In genomic region chr4:136134418-136134977, GRCm38 (mm10) we compare ENCODE assay signal across 8 mouse cellular contexts. TPM values are rescaled to one million over a fixed set of nuclear protein-coding genes. Genes with fewer than 3 reads are reported as not detected.
A peak's percentile ranks its signal among the peaks of the same experiment; 100 is the strongest.
DNase-seq lines count a peak whose midpoint lies in the region; ATAC-seq and TF ChIP-seq lines count a peak whose summit lies in the region.

No protein-coding gene starts in this region.

- 11% methylated on average over 15 of the region's 15 CpGs for WGBS in kidney, adult 2 months

- peak; percentile 37; the same call in 1 of the 2 replicates for ATAC-seq in megakaryocyte-erythroid progenitor cell, adult 5-6 weeks (replicated peaks; ENCODE audit: low FRiP score, low TSS enrichment, poor library complexity, severe bottlenecking)
- ATAC-seq in monocyte, adult 5-6 weeks (replicated peaks; ENCODE audit: insufficient number of reproducible peaks, low FRiP score, low TSS enrichment, poor library complexity, severe bottlenecking): no peak

- TF ChIP-seq POLR2A in kidney, adult 2 months (IDR thresholded peaks at IDR 0.05; ENCODE audit: low read depth, low read length): no peak

- peak overlapping the region; percentile 86 for H3K27ac ChIP-seq in kidney, adult 2 months (ENCODE audit: insufficient read depth, low read depth, low read length)

- no peaks in the 10 kb centered on the region for H3K27me3 ChIP-seq in kidney, adult 2 months (replicated peaks; ENCODE audit: control insufficient read depth, insufficient read depth, low read length)

- peaks cover 14% of the 10 kb centered on the region; the same call in 1 of the 2 replicates for H3K4me1 ChIP-seq in kidney, adult 2 months (ENCODE audit: control insufficient read depth, insufficient read depth, low read length)

- no peaks in the 10 kb centered on the region for H3K36me3 ChIP-seq in kidney, adult 2 months (ENCODE audit: control insufficient read depth, insufficient read depth, low read length)

- peak overlapping the region; percentile 40 for H3K4me3 ChIP-seq in kidney, adult 2 months (ENCODE audit: insufficient read depth, low read depth, low read length)

- peak; percentile 38 for DNase-seq in kidney, adult 2 months
- no peak for DNase-seq in kidney, adult 9 months
- peak; percentile 73 for DNase-seq in embryo, embryonic 11 days
- peak; percentile 44 for DNase-seq in heart, postnatal 4 days
- no peak for DNase-seq in right cerebral cortex, adult 18-20 months
- DNase-seq in spleen, postnatal 14 days (ENCODE audit: low spot score in 2 of 2): no peak

- TF ChIP-seq CTCF in kidney, adult 2 months (conservative IDR thresholded peaks at IDR 0.05; ENCODE audit: insufficient read depth, insufficient read length, low read depth, low read length): no peak

RNA-seq across cellular contexts. Expression of gene Id3, which starts 8.8 kb away (rescaled TPM):
- 259 and 289 TPM in 2 replicates for polyA plus RNA-seq in kidney, adult 2 months (2012; rRNA removed)
- total RNA-seq in heart, postnatal 4 days (2021): 10 to 100 TPM; 96.2 to 97.8 TPM
- total RNA-seq in megakaryocyte-erythroid progenitor cell, adult 5-6 weeks (2014; fragmentation: Nextera tagmentation): 1.5 and 7.8 TPM in 2 replicates
- total RNA-seq in megakaryocyte-erythroid progenitor cell, adult 5-6 weeks (2017): 1.9 and 3.1 TPM in 2 replicates
- 4.9 to 16.7 TPM (median 8.5 TPM) in 3 replicates for total RNA-seq in monocyte, adult 5-6 weeks (2017)

RNA-seq across cellular contexts. Expression of gene E2f2, which starts 37.7 kb away (rescaled TPM):
- 2.1 and 2.2 TPM in 2 replicates for polyA plus RNA-seq in kidney, adult 2 months (2012; rRNA removed)
- total RNA-seq in heart, postnatal 4 days (2021): 1 to 10 TPM; 5.8 to 9.7 TPM
- total RNA-seq in megakaryocyte-erythroid progenitor cell, adult 5-6 weeks (2014; fragmentation: Nextera tagmentation): 11.1 and 17.0 TPM in 2 replicates
- total RNA-seq in megakaryocyte-erythroid progenitor cell, adult 5-6 weeks (2017): 4.5 and 10.2 TPM in 2 replicates
- 18.1 to 19.7 TPM (median 18.4 TPM) in 3 replicates for total RNA-seq in monocyte, adult 5-6 weeks (2017)

Comparison
In these comparisons a context has a peak if more than half of its experiments do, and no peak if none do; other contexts are left out.
1. DNase-seq: peak in kidney, adult 2 months (single experiment), embryo, embryonic 11 days (single experiment) and heart, postnatal 4 days (single experiment); none in kidney, adult 9 months (single experiment), right cerebral cortex, adult 18-20 months (single experiment) and spleen, postnatal 14 days (0 of 2).